Mouse (Mus musculus): Measurements from ENCODE around the gene Tox3.

The Tox3 gene

GRCm38 (mm10) chr8:90244458-90245145, 103.5 kb downstream of the Tox3 start:
- no peak for DNase-seq (ENCODE audit: extremely low read depth, low read depth)

GRCm38 (mm10) chr8:90243957-90244356, 104.2 kb downstream of the Tox3 start:
- DNase-seq (ENCODE audit: extremely low read depth, low read depth): no peak

GRCm38 (mm10) chr8:90242351-90242750, 105.8 kb downstream of the Tox3 start:
- DNase-seq (ENCODE audit: extremely low read depth, low read depth): no peak

- no peak for DNase-seq (ENCODE audit: extremely low read depth, low read depth)
These were observed 106.7 kb downstream of the Tox3 start for GRCm38 (mm10) chr8:90241461-90241860.

GRCm38 (mm10) chr8:90232501-90232900, 115.6 kb downstream of the Tox3 start:
- no peak for DNase-seq (ENCODE audit: extremely low read depth, low read depth)

GRCm38 (mm10) chr8:90224172-90224571, 124.0 kb downstream of the Tox3 start:
- DNase-seq (ENCODE audit: extremely low read depth, low read depth): no peak

- DNase-seq (ENCODE audit: extremely low read depth, low read depth): no peak
These were observed 138.8 kb downstream of the Tox3 start for GRCm38 (mm10) chr8:90209105-90210037.
